Mouse (Mus musculus) erythroblast, adult 5-6 weeks (primary cell): ENCODE measurements around the gene Rhob. TPM values are rescaled to one million over a fixed set of nuclear protein-coding genes. Genes with fewer than 3 reads are reported as not detected.

Experiments used
- ATAC-seq: replicated peaks from 2 replicates; pipeline ENCODE4 v1.8.0; 2016; ENCODE audit warnings: moderate number of reproducible peaks, mild to moderate bottlenecking, moderate TSS enrichment, inconsistent platforms; ENCODE audit not compliant: poor library complexity, low FRiP score, severe bottlenecking
- total RNA-seq, 2 experiments: library from RNA; stranded (forward) in 1 of 2; stranded (reverse) in 1 of 2; fragments of 150-400 nt in 1 of 2; fragments of 200-764, 138-1000 nt in 1 of 2; gene quantifications; 2 replicates each; pipeline versions ENCODE4 v1.2.3 to v1.2.4; 2015 to 2017; ENCODE audit warnings: low replicate concordance in 2 of 2

Rhob gene
- total RNA-seq, 2 experiments from 2014 or later, result 9.7 to 31.9 TPM

DNA sequence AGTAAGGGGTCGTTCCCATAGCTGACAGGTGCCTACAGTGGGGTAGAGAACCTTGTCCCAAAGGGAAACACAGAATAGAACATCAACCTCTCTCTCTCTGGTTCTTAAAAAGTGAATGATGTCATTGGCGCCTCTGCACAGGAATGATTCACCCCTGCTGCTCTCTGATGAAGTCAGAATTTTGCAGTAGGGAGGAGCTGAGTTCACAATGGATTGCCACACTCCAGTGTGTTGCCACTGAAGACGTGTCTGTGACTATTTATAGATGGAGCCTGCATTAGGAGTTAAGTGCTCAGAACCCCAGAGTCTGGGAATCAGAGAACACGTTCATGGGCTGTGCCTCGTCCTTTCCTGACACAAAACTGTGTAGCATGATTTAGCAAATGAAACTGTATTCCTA, 9.9 kb upstream of the Rhob start:
- no peak for ATAC-seq

DNA sequence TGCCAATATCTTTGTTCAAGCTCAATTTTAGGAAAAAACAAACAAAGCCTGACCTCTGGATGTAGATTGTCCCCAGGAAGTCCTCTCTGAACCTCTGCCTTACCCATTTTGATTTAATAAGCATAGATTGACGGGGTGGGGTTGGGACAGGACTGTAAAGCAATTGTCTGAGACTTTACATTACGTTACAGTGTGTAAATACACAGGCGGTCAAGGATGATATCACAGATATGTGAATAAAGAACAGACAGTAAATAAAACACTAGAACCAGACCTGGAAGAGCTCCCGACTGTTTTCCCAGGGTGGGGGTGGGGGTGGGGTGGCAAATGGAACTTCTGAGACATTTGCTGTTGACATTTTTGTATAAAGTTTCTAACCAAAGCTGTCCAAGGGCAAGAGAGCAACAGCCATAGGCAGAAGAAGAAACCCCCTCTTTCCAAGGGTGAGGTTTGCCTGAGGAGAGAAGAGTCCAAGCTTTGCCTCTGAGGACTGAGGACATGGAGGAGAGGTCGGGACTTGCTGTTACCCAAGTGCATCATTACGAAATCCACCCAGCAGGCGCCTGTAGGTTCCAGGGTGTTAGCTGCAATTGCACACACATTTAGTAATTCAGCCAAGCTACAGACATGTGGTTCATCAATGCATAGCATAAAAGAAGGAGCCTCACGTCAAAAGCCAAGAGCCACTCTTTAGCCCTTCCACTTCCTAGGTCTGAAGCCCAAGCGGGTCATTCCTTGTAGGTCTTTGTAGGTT, 7.3 kb upstream of the Rhob start:
- no peak for ATAC-seq

GRCm38 (mm10) chr12:8504131-8504530, 4.3 kb upstream of the Rhob start:
- ATAC-seq, result no peak

GRCm38 (mm10) chr12:8502546-8502945, 2.7 kb upstream of the Rhob start:
- no peak for ATAC-seq

- ATAC-seq, result no peak
Observed at GRCm38 (mm10) chr12:8501571-8502305, 1.9 kb upstream of the Rhob start.

- ATAC-seq, result no peak
Observed at GRCm38 (mm10) chr12:8500597-8501570, 1.1 kb upstream of the Rhob start.

- ATAC-seq, result no peak
Observed at GRCm38 (mm10) chr12:8499001-8499870, 573 bp downstream of the Rhob start.

- ATAC-seq, result no peak
Observed at GRCm38 (mm10) chr12:8498591-8499000, 1.2 kb downstream of the Rhob start.

- ATAC-seq, result no peak
Observed at GRCm38 (mm10) chr12:8498148-8498571, 1.6 kb downstream of the Rhob start.

DNA sequence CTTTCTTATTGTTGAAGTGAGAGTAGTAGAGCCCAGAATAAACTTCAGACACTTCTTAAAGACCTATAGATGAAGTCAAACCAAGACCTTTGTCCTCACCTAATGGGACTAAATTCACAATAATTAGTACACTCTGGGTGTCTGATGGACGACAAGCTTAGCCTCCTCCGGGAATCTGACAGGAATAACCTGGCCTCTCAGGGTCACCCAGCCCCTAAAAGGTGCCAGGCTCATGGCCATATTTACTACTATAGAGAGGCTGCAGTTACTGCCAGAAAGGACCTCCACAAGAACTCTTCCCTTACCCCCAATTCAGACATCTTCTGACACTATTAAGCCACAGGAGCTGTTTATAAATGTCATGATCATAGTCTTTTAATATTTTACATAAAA, 2.5 kb downstream of the Rhob start:
- ATAC-seq, result no peak

- ATAC-seq, result no peak
Observed at GRCm38 (mm10) chr12:8496679-8497313, 3.0 kb downstream of the Rhob start.

- no peak for ATAC-seq
Observed at GRCm38 (mm10) chr12:8495881-8496678, 3.7 kb downstream of the Rhob start.

DNA sequence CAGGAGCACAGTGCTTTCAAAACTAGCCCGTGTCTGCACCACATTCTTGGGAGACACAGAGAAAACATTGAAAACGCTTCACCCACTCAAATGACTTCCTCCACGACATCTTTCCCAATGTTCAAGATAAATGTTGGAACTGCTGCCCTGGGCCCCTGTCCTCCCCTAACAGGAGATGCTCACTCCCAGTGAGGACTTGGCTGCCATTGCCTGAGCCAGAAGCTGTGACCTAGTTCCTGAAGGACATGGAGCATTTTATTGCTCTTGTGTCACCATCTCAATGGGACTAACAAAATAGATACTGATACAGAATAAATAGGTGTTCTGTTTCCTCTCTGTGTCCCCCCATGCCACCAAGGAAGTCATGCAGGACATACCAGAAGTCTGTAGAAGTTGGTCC, 5.1 kb downstream of the Rhob start:
- no peak for ATAC-seq

GRCm38 (mm10) chr12:8493386-8493785, 6.4 kb downstream of the Rhob start:
- ATAC-seq, result no peak

GRCm38 (mm10) chr12:8489098-8489497, 10.7 kb downstream of the Rhob start:
- ATAC-seq, result no peak

DNA sequence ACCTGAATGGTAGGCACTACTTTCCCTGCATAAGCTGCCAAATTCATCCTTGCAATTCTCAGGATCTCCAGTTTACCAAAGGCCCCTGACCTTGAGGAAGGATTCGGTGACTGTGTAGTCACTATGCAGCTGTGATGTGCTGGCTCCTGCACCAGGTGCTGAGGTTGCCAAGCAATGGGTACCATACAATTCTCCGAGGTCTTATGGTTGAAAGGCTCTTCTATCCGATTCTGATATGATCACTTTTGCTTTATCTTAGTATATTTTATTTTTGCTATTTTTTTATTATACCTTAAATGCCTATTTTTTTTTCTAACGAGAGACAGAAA, 11.2 kb downstream of the Rhob start:
- ATAC-seq, result no peak

DNA sequence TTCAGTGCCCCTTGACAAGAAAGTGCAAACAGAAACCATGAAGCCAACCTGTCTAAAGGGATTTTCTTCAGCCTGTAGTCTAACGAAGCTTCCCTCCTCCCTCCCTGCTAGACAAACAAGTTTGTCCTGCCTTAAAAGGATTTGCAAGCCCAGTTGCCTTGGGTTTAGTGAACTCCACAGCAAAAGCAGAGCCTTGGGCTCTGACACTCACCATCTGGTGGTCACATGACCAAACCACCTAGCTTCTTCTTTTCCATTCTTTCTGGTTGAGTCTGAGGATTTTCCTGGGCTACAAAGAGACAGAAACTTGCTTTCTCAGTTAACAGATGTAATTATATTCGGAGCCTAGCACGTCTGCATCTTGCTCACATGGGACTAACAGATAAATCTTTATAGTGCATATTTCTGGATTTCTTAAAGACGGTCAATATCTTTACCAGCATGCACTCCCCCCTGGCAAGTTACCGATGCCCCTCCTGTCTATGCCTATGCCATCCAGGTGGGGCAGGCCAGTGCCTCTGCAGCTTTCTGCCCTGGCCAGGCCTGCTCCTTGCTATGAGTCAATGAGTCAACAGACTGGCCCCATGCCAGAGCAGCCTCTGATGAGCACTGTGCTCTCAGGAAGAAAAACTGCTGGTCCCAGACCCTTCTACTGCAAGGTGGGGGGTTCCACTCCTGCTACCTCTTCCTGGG, 11.7 kb downstream of the Rhob start:
- ATAC-seq, result no peak

GRCm38 (mm10) chr12:8487281-8487680, 12.5 kb downstream of the Rhob start:
- ATAC-seq, result no peak
